Mouse (Mus musculus) intestine, postnatal 0 days (tissue): ENCODE data around the gene Rassf4. TPM values are rescaled to one million over a fixed set of nuclear protein-coding genes. Genes with fewer than 3 reads are reported as not detected.

Source experiments
- ATAC-seq: fragments of 200-750 bp; cut with Nextera tagmentation; 2 replicates; pipeline ENCODE4 v1.8.0; 2017; ENCODE audit warnings: mild to moderate bottlenecking, moderate TSS enrichment, moderate library complexity
- H3K27ac ChIP-seq: fragments of 300-500 bp; sonication (generic); 2 replicates; pipeline ENCODE4 v1.5.1; 2014; ENCODE audit warnings: mild to moderate bottlenecking, low read depth, low read length, moderate library complexity
- H3K27me3 ChIP-seq: fragments of 300-500 bp; sonication (generic); replicated peaks from 2 replicates; pipeline ENCODE4 v1.6.1; 2014; ENCODE audit warnings: low read length, mixed read lengths; ENCODE audit not compliant: control insufficient read depth, insufficient read depth
- H3K36me3 ChIP-seq: fragments of 300-500 bp; sonication (generic); 2 replicates; pipeline ENCODE4 v1.6.1; 2014; ENCODE audit warnings: mild to moderate bottlenecking, moderate library complexity; ENCODE audit not compliant: control insufficient read depth, insufficient read depth
- H3K4me1 ChIP-seq: fragments of 300-500 bp; sonication (generic); replicated peaks from 2 replicates; pipeline ENCODE4 v1.6.1; 2014; ENCODE audit warnings: antibody characterized with exemption, low read length, mixed read lengths; ENCODE audit not compliant: control insufficient read depth, insufficient read depth
- H3K4me2 ChIP-seq: fragments of 300-500 bp; sonication (generic); replicated peaks from 2 replicates; pipeline ENCODE4 v1.6.1; 2014; ENCODE audit warnings: low read depth, mild to moderate bottlenecking, moderate library complexity
- H3K4me3 ChIP-seq: fragments of 300-500 bp; sonication (generic); 2 replicates; pipeline ENCODE4 v1.5.1; 2014; ENCODE audit warnings: low read depth, low read length
- H3K9ac ChIP-seq: fragments of 300-500 bp; sonication (generic); 2 replicates; pipeline ENCODE4 v1.6.1; 2014; ENCODE audit warnings: mild to moderate bottlenecking, low read depth, low read length
- H3K9me3 ChIP-seq: fragments of 300-500 bp; sonication (generic); 2 replicates; pipeline ENCODE4 v1.6.1; 2016; ENCODE audit warnings: mixed run types; ENCODE audit not compliant: control insufficient read depth
- CTCF ChIP-seq: sonication (generic); IDR thresholded peaks from 2 replicates; pipeline ENCODE4 v1.5.1; 2016; ENCODE audit warnings: low read depth, mild to moderate bottlenecking, control low read depth, antibody characterized with exemption, moderate library complexity
- WGBS: fragments of 180-500 bp; shearing (Covaris S2); extraction: QIAGEN DNeasy Blood & Tissue Kit; methylation state at CpG from one replicate; pipeline ENCODE4 v1.1.7; 2014; 5-methylcytosine and 5-hydroxymethylcytosine counted together
- polyA plus RNA-seq: library from polyadenylated mRNA; unstranded; fragments of >200 nt; fragmentation: Nextera tagmentation; extraction: Ambion mirVana; gene quantifications from 2 replicates; pipeline ENCODE4 v1.2.1, GENCODE M21; 2015

Gene Rassf4
- polyA plus RNA-seq, 1 experiment from 2014 or later = 6.4 TPM

DNA sequence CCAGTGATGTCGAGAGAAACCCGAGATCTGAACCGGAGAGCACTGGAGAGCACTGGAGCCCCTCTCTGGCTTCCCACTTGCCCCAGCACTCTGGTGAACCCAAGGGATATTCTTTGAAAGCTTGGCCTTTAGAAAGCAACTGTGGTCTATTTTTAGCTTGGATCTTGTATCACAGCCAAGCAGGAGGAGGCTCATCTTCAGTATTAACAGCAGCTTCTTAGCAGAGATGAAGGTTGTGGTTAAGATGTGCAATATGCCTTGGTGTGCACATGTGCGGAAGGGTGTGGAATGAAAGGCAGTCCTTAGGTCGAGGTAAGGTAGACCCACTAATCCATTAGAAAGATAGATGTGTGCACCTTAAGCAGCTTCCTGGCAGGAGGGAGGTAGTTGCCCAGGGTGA lies 40.8 kb upstream of the Rassf4 start:
- WGBS = 69% methylated on average over 5 of the region's 5 CpGs
- H3K9me3 ChIP-seq = no peaks in the 10 kb centered on the region
- no peak for TF ChIP-seq CTCF
- no peak for ATAC-seq
- H3K4me3 ChIP-seq = no peak overlapping the region
- H3K4me1 ChIP-seq = no peaks in the 10 kb centered on the region
- no peak overlapping the region for H3K4me2 ChIP-seq
- no peak overlapping the region for H3K27ac ChIP-seq
- H3K27me3 ChIP-seq = no peaks in the 10 kb centered on the region
- H3K36me3 ChIP-seq = no peaks in the 10 kb centered on the region
- H3K9ac ChIP-seq = no peak overlapping the region

DNA sequence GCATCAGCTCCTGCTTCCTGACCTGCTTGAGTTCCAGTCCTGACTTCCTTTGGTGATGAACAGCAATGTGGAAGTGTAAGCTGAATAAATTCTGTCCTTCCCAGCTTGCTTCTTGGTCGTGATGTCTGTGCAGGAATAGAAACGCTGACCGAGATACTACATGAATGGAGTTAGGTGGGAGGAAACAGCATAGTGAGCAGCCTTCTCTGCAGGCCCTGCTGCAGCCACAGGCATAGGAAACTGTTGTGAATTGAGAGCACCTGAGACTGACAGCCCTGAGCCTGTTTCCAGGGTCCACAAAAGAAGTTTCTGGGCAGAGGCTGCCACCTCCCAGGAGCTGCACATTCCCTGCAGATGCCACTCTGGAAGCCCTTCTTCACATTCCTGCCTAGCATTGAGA lies 40.2 kb upstream of the Rassf4 start:
- Histone ChIP-seq H3K27ac (no peak overlapping the region), H3K27me3 (no peaks in the 10 kb centered on the region), H3K4me3 (no peak overlapping the region), H3K9ac (no peak overlapping the region), H3K4me2 (no peak overlapping the region), H3K9me3 (no peaks in the 10 kb centered on the region), H3K4me1 (no peaks in the 10 kb centered on the region), H3K36me3 (no peaks in the 10 kb centered on the region)
- 86% methylated on average over 3 of the region's 3 CpGs for WGBS
- ATAC-seq = no peak
- TF ChIP-seq CTCF = no peak

DNA sequence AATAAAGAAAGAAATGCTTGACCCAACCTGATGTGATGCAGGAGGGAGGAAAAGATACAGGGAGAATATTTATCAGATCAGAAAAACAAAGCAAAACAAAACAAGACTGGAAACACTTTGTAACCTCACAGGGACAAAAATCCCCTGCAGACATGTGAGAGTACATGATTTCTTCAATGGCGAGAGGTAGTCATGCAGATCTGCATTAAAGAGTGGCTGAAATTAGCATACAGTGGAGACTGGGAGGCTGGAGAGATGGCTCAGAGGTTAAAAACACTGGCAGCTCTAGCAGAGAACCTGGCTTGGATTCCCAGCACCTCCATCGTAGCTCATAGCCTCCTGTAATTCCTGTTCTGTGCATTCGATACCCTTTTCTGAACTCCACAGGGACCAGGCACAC lies 38.8 kb upstream of the Rassf4 start:
- H3K4me1 ChIP-seq = no peaks in the 10 kb centered on the region
- 87% methylated on average over 3 of the region's 3 CpGs for WGBS
- ATAC-seq = no peak
- no peak overlapping the region for H3K9ac ChIP-seq
- H3K27me3 ChIP-seq = no peaks in the 10 kb centered on the region
- no peak for TF ChIP-seq CTCF
- no peak overlapping the region for H3K4me3 ChIP-seq
- H3K36me3 ChIP-seq = no peaks in the 10 kb centered on the region
- H3K9me3 ChIP-seq = no peaks in the 10 kb centered on the region
- no peak overlapping the region for H3K27ac ChIP-seq
- no peak overlapping the region for H3K4me2 ChIP-seq

DNA sequence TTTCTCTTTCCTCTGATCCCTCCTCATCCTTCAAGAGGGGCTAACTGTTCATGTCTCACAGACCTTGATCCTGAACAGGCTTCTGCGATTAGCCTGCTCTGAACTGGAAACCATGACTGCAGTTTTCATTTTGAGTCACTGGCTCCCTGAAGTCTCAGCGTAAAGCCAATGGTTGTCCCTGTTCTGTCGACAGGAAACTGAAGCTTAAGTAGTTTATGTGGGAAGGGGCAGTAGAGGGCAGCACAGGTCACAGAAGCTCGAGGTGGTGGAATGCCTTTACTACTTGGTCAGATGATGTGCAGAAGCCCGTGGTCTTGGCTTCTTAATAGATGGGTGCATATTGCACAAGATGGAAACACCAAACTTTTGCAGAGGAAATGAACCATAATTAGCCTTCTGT lies 38.3 kb upstream of the Rassf4 start:
- H3K9me3 ChIP-seq = no peaks in the 10 kb centered on the region
- H3K4me3 ChIP-seq = no peak overlapping the region
- no peaks in the 10 kb centered on the region for H3K27me3 ChIP-seq
- ATAC-seq = no peak
- peak; percentile 35 for TF ChIP-seq CTCF
- WGBS = 22% methylated on average over 5 of the region's 5 CpGs
- no peaks in the 10 kb centered on the region for H3K36me3 ChIP-seq
- H3K9ac ChIP-seq = no peak overlapping the region
- H3K4me2 ChIP-seq = no peak overlapping the region
- H3K27ac ChIP-seq = no peak overlapping the region
- no peaks in the 10 kb centered on the region for H3K4me1 ChIP-seq

DNA sequence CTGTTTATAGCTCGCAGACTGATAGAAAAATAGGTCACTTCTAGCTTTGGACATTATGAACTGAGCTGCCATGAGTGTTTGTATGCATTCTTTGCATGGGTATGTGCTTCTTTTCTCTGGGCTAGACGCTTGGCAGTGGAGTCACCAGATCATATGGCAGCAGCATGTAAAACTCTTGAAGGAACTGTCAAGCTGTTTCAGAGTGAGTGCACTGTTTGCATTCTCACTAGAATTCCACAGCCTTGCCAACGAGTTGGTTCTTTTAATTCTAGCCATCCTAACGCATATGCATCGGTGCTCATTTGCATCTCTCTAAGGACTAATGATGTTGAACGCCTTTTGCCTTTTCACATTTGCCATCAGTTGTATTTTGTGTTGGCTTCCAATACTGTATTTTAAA lies 30.6 kb upstream of the Rassf4 start:
- H3K27ac ChIP-seq = no peak overlapping the region
- no peaks in the 10 kb centered on the region for H3K27me3 ChIP-seq
- H3K4me3 ChIP-seq = no peak overlapping the region
- no peaks in the 10 kb centered on the region for H3K4me1 ChIP-seq
- H3K9me3 ChIP-seq = no peaks in the 10 kb centered on the region
- 80% methylated on average over 6 of the region's 6 CpGs for WGBS
- no peaks in the 10 kb centered on the region for H3K36me3 ChIP-seq
- TF ChIP-seq CTCF = no peak
- no peak overlapping the region for H3K9ac ChIP-seq
- no peak for ATAC-seq
- no peak overlapping the region for H3K4me2 ChIP-seq

DNA sequence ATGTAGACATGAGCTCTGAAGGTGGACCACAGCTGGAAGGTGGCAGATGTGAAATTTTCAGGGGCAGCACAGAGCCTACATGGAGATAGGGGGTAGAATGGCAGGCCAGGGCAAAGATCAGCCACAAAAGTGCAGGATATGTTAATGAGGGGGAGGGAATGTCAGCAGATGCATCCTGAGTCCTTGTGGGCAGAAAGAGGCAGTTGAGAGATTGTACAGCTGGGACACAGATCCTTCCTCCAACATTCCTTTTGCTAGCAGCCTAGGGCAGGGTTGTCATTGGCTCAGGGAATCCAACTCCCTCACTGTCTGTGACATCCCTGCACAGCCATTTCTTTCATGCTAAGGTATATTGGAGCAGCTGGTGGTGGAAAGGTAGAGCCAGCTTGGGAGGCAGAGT lies 27.1 kb upstream of the Rassf4 start:
- H3K4me2 ChIP-seq = no peak overlapping the region
- H3K4me3 ChIP-seq = no peak overlapping the region
- no peak overlapping the region for H3K27ac ChIP-seq
- no peak for ATAC-seq
- TF ChIP-seq CTCF = no peak
- H3K4me1 ChIP-seq = no peaks in the 10 kb centered on the region
- H3K27me3 ChIP-seq = no peaks in the 10 kb centered on the region
- no peaks in the 10 kb centered on the region for H3K9me3 ChIP-seq
- H3K36me3 ChIP-seq = no peaks in the 10 kb centered on the region
- H3K9ac ChIP-seq = no peak overlapping the region

DNA sequence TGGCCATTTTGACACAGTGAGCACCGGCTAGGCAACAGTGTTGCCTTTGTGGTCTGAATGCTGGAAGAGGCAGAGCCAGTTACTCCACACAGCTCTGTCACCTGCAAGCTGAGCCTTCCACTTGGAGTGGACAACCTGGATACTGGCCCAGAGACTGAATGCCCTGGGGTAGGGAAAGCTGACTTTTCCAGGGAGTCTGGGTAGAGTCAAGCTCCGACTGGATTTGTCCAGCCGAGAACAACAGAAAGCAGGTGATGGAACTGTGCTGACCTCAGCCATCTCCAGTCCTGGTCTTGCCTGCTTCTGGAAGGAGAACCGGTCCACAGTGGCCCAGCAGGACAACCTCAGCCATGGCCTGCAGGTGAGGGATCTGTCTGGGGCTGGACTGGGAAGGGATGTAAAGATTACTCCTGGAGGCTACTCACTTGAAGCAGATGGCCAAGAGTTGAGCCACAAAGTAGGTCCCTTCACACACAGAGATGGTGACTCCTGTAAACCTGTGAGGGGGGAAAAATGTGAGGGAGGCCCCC lies 24.2 kb upstream of the Rassf4 start:
- Histone ChIP-seq H3K4me2 (no peak overlapping the region), H3K9me3 (no peaks in the 10 kb centered on the region), H3K27me3 (no peaks in the 10 kb centered on the region), H3K4me3 (no peak overlapping the region), H3K36me3 (no peaks in the 10 kb centered on the region), H3K27ac (no peak overlapping the region), H3K4me1 (no peaks in the 10 kb centered on the region), H3K9ac (no peak overlapping the region)
- WGBS = 85% methylated on average over 4 of the region's 4 CpGs
- no peak for ATAC-seq
- TF ChIP-seq CTCF = no peak
